Mouse (Mus musculus): Measurements from ENCODE around the gene Slc7a11. TPM values are rescaled to one million over a fixed set of nuclear protein-coding genes. Genes with fewer than 3 reads are reported as not detected.
"Not testable (repeated sequence)": the region's sequence is repeated elsewhere in the genome, so short reads cannot be mapped to it uniquely, and the experiment has no call there.

The Slc7a11 gene
- under 1 TPM in 1 of 2 experiments, not detected in 1; 0.05 TPM for total RNA-seq (2021)

- intact Hi-C loops (cut with DNase I): no loop called here
- DNase-seq (ENCODE audit: low spot score): no peak
These were observed at the start of gene Slc7a11 for GRCm38 (mm10) chr3:50443421-50443916. Gene Slc7a11, minus strand, starts transcription at chr3:50443614.

- no peak for DNase-seq (ENCODE audit: low spot score)
These were observed 48.3 kb upstream of the Slc7a11 start for GRCm38 (mm10) chr3:50491678-50492077.

GRCm38 (mm10) chr3:50484076-50484475, 40.7 kb upstream of the Slc7a11 start:
- intact Hi-C loops (cut with DNase I): no loop called here
- no peak for DNase-seq (ENCODE audit: low spot score)

More at GRCm38 (mm10) chr3:50491678-50492077, 48.3 kb upstream of the Slc7a11 start:
- intact Hi-C loops (cut with DNase I): no loop called here

- no peak for DNase-seq (ENCODE audit: low spot score)
- intact Hi-C loops (cut with DNase I): no loop called here
These were observed 18.8 kb upstream of the Slc7a11 start for GRCm38 (mm10) chr3:50462223-50462622.

- intact Hi-C loops (cut with DNase I): no loop called here
- no peak for DNase-seq (ENCODE audit: low spot score)
These were observed 13.7 kb upstream of the Slc7a11 start for GRCm38 (mm10) chr3:50457136-50457535.

GRCm38 (mm10) chr3:50456564-50456963, 13.2 kb upstream of the Slc7a11 start:
- DNase-seq (ENCODE audit: low spot score): no peak
- intact Hi-C loops (cut with DNase I): no loop called here

GRCm38 (mm10) chr3:50456023-50456422, 12.6 kb upstream of the Slc7a11 start:
- intact Hi-C loops (cut with DNase I): no loop called here
- no peak for DNase-seq (ENCODE audit: low spot score)

GRCm38 (mm10) chr3:50445050-50445775, 1.8 kb upstream of the Slc7a11 start:
- no peak for DNase-seq (ENCODE audit: low spot score)
- intact Hi-C loops (cut with DNase I): no loop called here

GRCm38 (mm10) chr3:50443942-50444341, 528 bp upstream of the Slc7a11 start:
- no peak for DNase-seq (ENCODE audit: low spot score)
- intact Hi-C loops (cut with DNase I): no loop called here

- DNase-seq (ENCODE audit: low spot score): no peak
- intact Hi-C loops (cut with DNase I): no loop called here
These were observed 797 bp downstream of the Slc7a11 start for GRCm38 (mm10) chr3:50442341-50443292.

GRCm38 (mm10) chr3:50441330-50441729, 2.1 kb downstream of the Slc7a11 start:
- DNase-seq (ENCODE audit: low spot score): no peak
- intact Hi-C loops (cut with DNase I): no loop called here

GRCm38 (mm10) chr3:50440409-50440808, 3.0 kb downstream of the Slc7a11 start:
- DNase-seq (ENCODE audit: low spot score): no peak
- intact Hi-C loops (cut with DNase I): no loop called here

GRCm38 (mm10) chr3:50439429-50439828, 4.0 kb downstream of the Slc7a11 start:
- no peak for DNase-seq (ENCODE audit: low spot score)
- intact Hi-C loops (cut with DNase I): no loop called here

- DNase-seq (ENCODE audit: low spot score): no peak
- intact Hi-C loops (cut with DNase I): no loop called here
These were observed 4.7 kb downstream of the Slc7a11 start for GRCm38 (mm10) chr3:50438520-50439253.

- DNase-seq (ENCODE audit: low spot score); intact Hi-C loops (cut with DNase I): not testable (repeated sequence)
These were observed 5.3 kb downstream of the Slc7a11 start for GRCm38 (mm10) chr3:50438081-50438480.

GRCm38 (mm10) chr3:50436409-50436808, 7.0 kb downstream of the Slc7a11 start:
- intact Hi-C loops (cut with DNase I): not testable (repeated sequence)

GRCm38 (mm10) chr3:50433831-50434230, 9.6 kb downstream of the Slc7a11 start:
- intact Hi-C loops (cut with DNase I): no loop called here
- DNase-seq (ENCODE audit: low spot score): no peak

More at GRCm38 (mm10) chr3:50436409-50436808, 7.0 kb downstream of the Slc7a11 start:
- DNase-seq (ENCODE audit: low spot score): not testable (repeated sequence)

- intact Hi-C loops (cut with DNase I): no loop called here
- no peak for DNase-seq (ENCODE audit: low spot score)
These were observed 12.6 kb downstream of the Slc7a11 start for GRCm38 (mm10) chr3:50430811-50431210.

- intact Hi-C loops (cut with DNase I): no loop called here
These were observed 21.7 kb downstream of the Slc7a11 start for GRCm38 (mm10) chr3:50421480-50422277.

More at GRCm38 (mm10) chr3:50421480-50422277, 21.7 kb downstream of the Slc7a11 start:
- DNase-seq (ENCODE audit: low spot score): no peak

All from heart, postnatal 25 days (tissue).